Mouse (Mus musculus) right cerebral cortex, postnatal 10 days (tissue): ENCODE data around the gene 6030458C11Rik.

Source experiments
- DNase-seq, 2 experiments: peaks; one replicate each; pipeline ENCODE4 v3.0.0; 2021; ENCODE audit warnings: low spot score in 2 of 2

The 6030458C11Rik gene

GRCm38 (mm10) chr15:12760747-12761146 is 63.7 kb downstream of the 6030458C11Rik start:
- DNase-seq, result no peak

- DNase-seq, result no peak
Measured at GRCm38 (mm10) chr15:12758461-12758860, 66.0 kb downstream of the 6030458C11Rik start.
